Mouse (Mus musculus): ENCODE measurements around the gene Sfn. TPM values are rescaled to one million over a fixed set of nuclear protein-coding genes. Genes with fewer than 3 reads are reported as not detected.

Sfn gene
- total RNA-seq, 1 experiment from 2014 or later, result 58.3 TPM

- ATAC-seq (ENCODE audit: extremely low read depth, insufficient number of reproducible peaks, low FRiP score, poor library complexity, severe bottlenecking), result no peak
Observed at GRCm38 (mm10) chr4:133624830-133625229, 22.9 kb upstream of the Sfn start.

GRCm38 (mm10) chr4:133622161-133622695 is 20.3 kb upstream of the Sfn start:
- ATAC-seq (ENCODE audit: extremely low read depth, insufficient number of reproducible peaks, low FRiP score, poor library complexity, severe bottlenecking), result peak; percentile 59

- ATAC-seq (ENCODE audit: extremely low read depth, insufficient number of reproducible peaks, low FRiP score, poor library complexity, severe bottlenecking), result peak; percentile 23
Observed at GRCm38 (mm10) chr4:133620668-133621067, 18.7 kb upstream of the Sfn start.

- no peak for ATAC-seq (ENCODE audit: extremely low read depth, insufficient number of reproducible peaks, low FRiP score, poor library complexity, severe bottlenecking)
Observed at GRCm38 (mm10) chr4:133619473-133620136, 17.6 kb upstream of the Sfn start.

- no peak for ATAC-seq (ENCODE audit: extremely low read depth, insufficient number of reproducible peaks, low FRiP score, poor library complexity, severe bottlenecking)
Observed at GRCm38 (mm10) chr4:133617936-133618335, 16.0 kb upstream of the Sfn start.

GRCm38 (mm10) chr4:133615416-133615815 is 13.4 kb upstream of the Sfn start:
- no peak for ATAC-seq (ENCODE audit: extremely low read depth, insufficient number of reproducible peaks, low FRiP score, poor library complexity, severe bottlenecking)

- no peak for ATAC-seq (ENCODE audit: extremely low read depth, insufficient number of reproducible peaks, low FRiP score, poor library complexity, severe bottlenecking)
Observed at GRCm38 (mm10) chr4:133614274-133614761, 12.3 kb upstream of the Sfn start.

- no peak for ATAC-seq (ENCODE audit: extremely low read depth, insufficient number of reproducible peaks, low FRiP score, poor library complexity, severe bottlenecking)
Observed at GRCm38 (mm10) chr4:133613867-133614266, 11.9 kb upstream of the Sfn start.

- no peak for ATAC-seq (ENCODE audit: extremely low read depth, insufficient number of reproducible peaks, low FRiP score, poor library complexity, severe bottlenecking)
Observed at GRCm38 (mm10) chr4:133613026-133613425, 11.1 kb upstream of the Sfn start.

- ATAC-seq (ENCODE audit: extremely low read depth, insufficient number of reproducible peaks, low FRiP score, poor library complexity, severe bottlenecking), result no peak
Observed at GRCm38 (mm10) chr4:133612416-133612815, 10.4 kb upstream of the Sfn start.

GRCm38 (mm10) chr4:133611815-133612214 is 9.8 kb upstream of the Sfn start:
- no peak for ATAC-seq (ENCODE audit: extremely low read depth, insufficient number of reproducible peaks, low FRiP score, poor library complexity, severe bottlenecking)

- peak; percentile 63 for ATAC-seq (ENCODE audit: extremely low read depth, insufficient number of reproducible peaks, low FRiP score, poor library complexity, severe bottlenecking)
Observed at GRCm38 (mm10) chr4:133609719-133610118, 7.8 kb upstream of the Sfn start.

- no peak for ATAC-seq (ENCODE audit: extremely low read depth, insufficient number of reproducible peaks, low FRiP score, poor library complexity, severe bottlenecking)
Observed at GRCm38 (mm10) chr4:133607284-133607683, 5.3 kb upstream of the Sfn start.

GRCm38 (mm10) chr4:133605330-133605729 is 3.4 kb upstream of the Sfn start:
- no peak for ATAC-seq (ENCODE audit: extremely low read depth, insufficient number of reproducible peaks, low FRiP score, poor library complexity, severe bottlenecking)

GRCm38 (mm10) chr4:133604856-133605255 is 2.9 kb upstream of the Sfn start:
- no peak for ATAC-seq (ENCODE audit: extremely low read depth, insufficient number of reproducible peaks, low FRiP score, poor library complexity, severe bottlenecking)

- no peak for ATAC-seq (ENCODE audit: extremely low read depth, insufficient number of reproducible peaks, low FRiP score, poor library complexity, severe bottlenecking)
Observed at GRCm38 (mm10) chr4:133604175-133604574, 2.2 kb upstream of the Sfn start.

GRCm38 (mm10) chr4:133603056-133603455 is 1.1 kb upstream of the Sfn start:
- no peak for ATAC-seq (ENCODE audit: extremely low read depth, insufficient number of reproducible peaks, low FRiP score, poor library complexity, severe bottlenecking)

GRCm38 (mm10) chr4:133600306-133600705 is 1.7 kb downstream of the Sfn start:
- ATAC-seq (ENCODE audit: extremely low read depth, insufficient number of reproducible peaks, low FRiP score, poor library complexity, severe bottlenecking), result no peak

- ATAC-seq (ENCODE audit: extremely low read depth, insufficient number of reproducible peaks, low FRiP score, poor library complexity, severe bottlenecking), result peak; percentile 76
Observed at GRCm38 (mm10) chr4:133599571-133600073, 2.3 kb downstream of the Sfn start.

GRCm38 (mm10) chr4:133599116-133599515 is 2.9 kb downstream of the Sfn start:
- ATAC-seq (ENCODE audit: extremely low read depth, insufficient number of reproducible peaks, low FRiP score, poor library complexity, severe bottlenecking), result no peak

Data from neutrophil, adult 5-6 weeks (primary cell).